Mouse (Mus musculus) spleen, postnatal 10 days (tissue): ENCODE results near the gene Olfr1307.

ENCODE experiments used
- DNase-seq, 2 experiments: peaks; one replicate each; pipeline ENCODE4 v3.0.0; 2021 to 2022; ENCODE audit warnings: low spot score in 2 of 2

Olfr1307 gene

DNA sequence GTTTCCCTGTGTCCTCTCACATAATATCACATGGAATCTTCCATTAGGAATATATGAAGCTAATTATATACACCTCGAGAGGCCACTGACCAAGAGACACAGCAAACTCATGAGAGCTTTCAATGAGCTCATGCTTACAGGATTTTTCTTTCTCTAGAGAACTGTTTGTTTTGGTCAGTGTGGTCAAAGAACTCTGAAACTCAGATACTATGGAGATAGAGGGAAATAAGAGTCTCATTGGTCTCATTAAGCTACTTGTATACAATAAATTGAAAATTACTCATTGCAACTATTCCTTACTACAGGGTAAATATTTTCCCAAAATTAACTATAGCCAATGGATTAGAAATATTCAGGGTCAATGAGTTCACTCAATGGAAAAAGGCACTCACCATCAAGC, at the start of gene Olfr1307:
Gene Olfr1307, minus strand, starts transcription at position 101 of the 400 bp plus-strand sequence.
- DNase-seq: no peak

DNA sequence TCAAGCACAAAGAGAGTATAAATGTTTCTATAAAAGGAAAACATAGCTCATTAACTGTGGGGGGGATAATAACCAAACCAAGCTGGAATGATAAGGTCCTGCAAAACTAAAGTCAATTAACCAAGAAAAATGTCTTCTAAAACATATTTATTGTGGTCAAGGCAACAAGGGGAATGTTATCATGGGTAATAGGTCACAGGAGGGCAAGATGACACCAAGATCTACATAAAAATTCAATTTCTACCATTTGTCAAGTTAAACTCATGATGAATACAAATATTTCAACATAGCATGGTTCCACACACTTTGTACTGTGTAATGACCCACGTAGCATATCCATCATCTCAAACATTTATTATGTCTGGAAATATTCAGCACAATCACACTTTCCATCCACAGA, 40.9 kb upstream of the Olfr1307 start, which contains the start of gene Olfr1309:
Gene Olfr1309, minus strand, starts transcription at position 101 of the 400 bp plus-strand sequence.
- DNase-seq: no peak

DNA sequence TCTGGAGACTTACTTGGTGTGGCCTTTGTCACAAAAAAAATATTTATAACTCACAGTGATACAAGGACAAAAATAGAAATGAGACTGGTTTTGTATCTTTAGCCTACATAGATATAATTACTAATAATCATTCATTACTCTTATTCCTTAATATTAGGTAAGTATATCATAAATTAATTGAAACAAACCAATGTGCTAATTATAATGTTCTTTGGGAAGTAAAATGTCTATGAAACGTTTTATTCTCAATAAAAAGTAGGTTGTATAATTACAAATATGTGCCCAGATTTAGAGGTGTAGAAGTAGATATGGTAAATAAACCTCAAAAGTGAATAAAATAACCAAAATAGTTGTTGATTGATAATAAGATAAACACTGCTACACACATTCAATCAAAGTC, 15.6 kb upstream of the Olfr1307 start, which contains the start of gene Olfr1308:
Gene Olfr1308, minus strand, starts transcription at position 101 of the 400 bp plus-strand sequence.
- DNase-seq: no peak

DNA sequence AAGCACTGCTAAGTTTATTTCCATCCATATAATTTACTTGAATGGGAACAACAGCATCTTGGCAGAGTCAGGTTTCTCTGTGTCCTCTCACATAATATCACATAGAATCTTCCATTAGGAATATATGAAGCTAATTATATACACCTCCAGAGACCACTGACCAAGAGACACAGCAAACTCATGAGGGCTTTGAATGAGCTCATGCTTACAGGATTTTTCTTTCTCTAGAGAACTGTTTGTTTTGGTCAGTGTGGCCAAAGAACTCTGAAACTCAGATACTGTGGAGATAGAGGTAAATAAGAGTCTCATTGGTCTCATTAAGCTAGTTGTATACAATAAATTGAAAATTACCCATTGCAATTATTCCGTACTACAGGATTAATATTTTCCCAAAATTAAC, 33.1 kb downstream of the Olfr1307 start, which contains the start of gene Olfr1306:
Gene Olfr1306, minus strand, starts transcription at position 101 of the 400 bp plus-strand sequence.
- no peak for DNase-seq
